Mouse (Mus musculus) B cell, adult 2 months (primary cell): ENCODE measurements at regions not wholly inside any gene's neighbourhood (a gene's known extent, or its start where the extent isn't known, plus 50 kb on each side); places are given as distances from the start of the nearest gene placed in this dataset.
"Not testable (repeated sequence)": the region's sequence is repeated elsewhere in the genome, so short reads cannot be mapped to it uniquely, and the experiment has no call there.

Source experiments
- DNase-seq, 2 experiments: peaks; one replicate each; pipeline ENCODE4 v3.0.0; 2022

DNA sequence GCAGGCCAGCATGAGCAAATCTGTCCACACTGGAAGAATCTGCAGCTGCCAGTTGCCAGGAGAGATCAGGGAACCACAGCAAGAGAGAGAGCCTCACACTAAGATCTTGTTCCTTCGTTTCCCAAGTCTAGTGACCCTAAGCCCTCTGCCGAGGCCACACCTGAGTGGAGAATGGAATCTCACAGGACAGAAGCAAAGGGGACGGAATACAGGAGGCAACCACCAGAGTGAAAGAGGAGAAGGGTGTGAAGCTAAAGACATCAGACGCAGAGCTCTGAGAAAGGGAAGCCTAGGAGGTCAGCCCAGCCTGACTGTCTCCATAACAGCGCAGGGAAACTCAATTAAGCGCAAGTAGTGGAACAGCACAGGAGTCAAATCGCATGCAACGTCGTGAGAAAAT lies 75.0 kb downstream of the Suds3 start:
- no peak for DNase-seq

DNA sequence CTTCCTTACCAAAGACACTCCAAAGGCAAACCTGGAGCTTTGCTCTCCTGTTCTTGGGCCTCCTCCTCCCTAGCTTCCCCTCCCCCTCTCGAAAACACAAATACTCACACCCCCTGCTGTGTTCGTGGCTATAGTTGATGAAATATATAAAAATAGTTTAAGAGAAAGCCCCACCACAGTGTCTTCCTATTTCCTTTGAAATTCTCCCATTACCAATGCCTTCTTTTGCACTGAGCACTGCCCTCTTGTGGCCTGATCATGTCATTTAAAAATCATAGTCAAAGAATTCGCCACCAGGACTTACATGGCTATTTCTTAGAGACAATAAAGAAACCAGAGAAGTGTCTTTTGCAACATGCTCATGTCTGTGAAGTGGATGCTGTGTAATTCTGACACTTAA lies 78.7 kb downstream of the Suds3 start:
- peak; percentile 1 to 2 for DNase-seq

DNA sequence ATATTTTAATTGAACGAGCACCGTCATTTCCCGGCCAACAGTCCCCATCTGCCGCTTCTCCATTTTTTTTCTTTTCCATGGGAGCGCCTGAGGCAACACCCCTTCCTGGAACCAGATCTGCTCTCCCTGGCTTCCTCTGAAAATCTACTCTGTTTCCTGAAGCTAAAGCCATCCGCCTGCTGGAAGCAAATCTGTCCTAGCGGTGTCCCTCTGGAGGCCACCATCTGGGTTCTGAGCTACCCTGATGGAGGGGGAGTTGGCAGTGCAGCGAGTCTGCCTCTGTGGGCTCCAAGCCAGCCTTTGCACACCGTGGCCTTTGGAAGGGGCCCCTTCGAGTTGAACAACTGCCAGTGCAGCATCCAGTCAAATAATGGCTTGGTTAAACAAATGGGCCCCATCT lies 83.8 kb downstream of the Suds3 start:
- no peak for DNase-seq

GRCm38 (mm10) chr5:117025689-117026383 lies 90.1 kb downstream of the Suds3 start:
- no peak for DNase-seq

DNA sequence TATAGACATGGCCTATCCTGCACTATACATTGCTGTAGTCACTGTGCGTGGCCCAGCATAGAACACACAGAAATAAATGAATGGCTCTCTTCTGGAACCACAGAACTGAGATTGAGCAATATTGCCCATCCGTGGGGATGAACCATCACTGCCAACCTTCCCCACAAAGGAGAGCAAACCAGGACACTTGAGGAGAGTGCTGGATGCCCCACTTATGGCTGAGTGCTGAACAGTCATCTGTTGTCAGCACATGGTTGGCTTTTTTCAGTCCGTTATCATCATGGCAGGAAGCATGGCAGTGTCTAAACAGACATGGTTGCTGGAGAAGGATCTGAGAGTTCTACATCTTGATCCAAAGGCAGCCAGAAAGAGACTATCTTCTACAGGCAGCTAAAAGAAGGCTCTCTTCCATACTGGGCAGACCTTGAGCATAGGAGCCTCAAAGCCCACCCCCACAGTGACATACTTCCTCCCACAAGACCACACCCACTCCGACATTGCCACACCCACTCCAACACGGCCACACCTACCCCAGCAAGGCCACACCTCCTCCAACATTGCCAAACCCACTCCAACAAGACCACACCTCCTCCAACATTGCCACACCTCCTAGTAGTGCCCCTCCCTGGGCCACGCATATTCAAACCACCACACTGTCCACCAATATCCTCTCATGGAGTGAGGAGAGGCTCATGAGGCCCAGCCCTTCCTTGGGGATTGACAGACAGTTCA lies 97.3 kb downstream of the Suds3 start:
- no peak for DNase-seq

GRCm38 (mm10) chr5:117011128-117011527 lies 104.8 kb downstream of the Suds3 start:
- DNase-seq: no peak

GRCm38 (mm10) chr5:117000770-117001201 lies 115.1 kb downstream of the Suds3 start:
- DNase-seq: no peak

- no peak for DNase-seq
Observed at GRCm38 (mm10) chr5:116994508-116994907, 121.4 kb downstream of the Suds3 start.

DNA sequence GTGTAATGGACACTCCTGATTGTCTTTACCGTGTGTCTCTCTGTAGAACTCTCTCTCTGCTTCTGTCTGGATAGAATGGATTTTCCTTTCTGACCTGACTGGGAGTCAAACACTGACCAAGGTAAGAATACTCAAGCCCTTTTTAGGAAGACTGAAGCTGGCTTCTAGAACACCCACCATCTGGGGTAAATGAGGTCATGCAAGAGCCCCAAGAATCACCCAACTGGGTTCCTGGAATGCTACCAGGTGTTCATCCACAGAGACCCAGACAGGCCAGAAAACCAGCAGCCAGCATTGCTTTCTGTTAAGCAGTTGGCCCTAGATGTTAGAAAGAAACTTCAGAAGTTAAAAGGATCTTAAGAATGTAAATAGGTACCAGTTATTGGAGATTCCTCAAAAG lies 122.2 kb downstream of the Suds3 start:
- DNase-seq: no peak

GRCm38 (mm10) chr5:116991461-116991860 lies 124.5 kb downstream of the Suds3 start:
- DNase-seq: no peak

DNA sequence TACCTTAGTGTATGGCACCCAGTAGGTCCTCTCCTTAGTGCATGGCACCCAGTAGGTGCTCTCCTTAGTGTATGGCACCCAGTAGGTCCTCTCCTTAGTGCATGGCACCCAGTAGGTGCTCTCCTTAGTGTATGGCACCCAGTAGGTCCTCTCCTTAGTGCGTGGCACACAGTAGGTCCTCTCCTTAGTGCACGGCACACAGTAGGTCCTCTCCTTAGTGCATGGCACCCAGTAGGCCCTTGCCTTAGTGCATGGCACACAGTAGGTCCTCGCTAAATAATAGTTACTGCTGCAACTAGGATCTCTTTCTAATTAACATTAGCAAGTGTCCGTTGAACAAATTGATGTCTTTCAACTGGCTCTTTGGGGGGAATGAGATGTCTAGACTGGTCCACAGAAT lies 144.4 kb downstream of the Suds3 start:
- DNase-seq: not testable (repeated sequence)

DNA sequence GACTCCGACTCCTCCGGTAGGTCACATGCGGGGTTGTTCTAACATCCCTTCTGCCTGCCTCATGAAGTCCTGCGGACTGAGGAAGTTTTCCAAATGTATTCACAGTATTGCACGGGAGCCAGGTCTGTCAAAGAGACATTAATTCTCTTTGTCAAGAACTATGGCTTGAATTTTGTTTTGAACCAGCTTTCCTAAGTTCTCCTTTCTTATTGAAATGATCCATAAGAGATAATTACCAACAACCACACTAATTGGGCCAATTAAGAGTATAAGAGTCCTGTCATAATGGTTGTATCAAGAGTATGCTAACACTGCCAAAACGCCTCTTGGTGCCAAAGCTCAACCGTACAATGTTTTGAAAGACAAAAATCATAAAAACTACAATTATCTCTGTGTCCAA lies 151.7 kb downstream of the Suds3 start:
- no peak for DNase-seq

GRCm38 (mm10) chr5:116963106-116963505 lies 152.8 kb downstream of the Suds3 start:
- DNase-seq: no peak

DNA sequence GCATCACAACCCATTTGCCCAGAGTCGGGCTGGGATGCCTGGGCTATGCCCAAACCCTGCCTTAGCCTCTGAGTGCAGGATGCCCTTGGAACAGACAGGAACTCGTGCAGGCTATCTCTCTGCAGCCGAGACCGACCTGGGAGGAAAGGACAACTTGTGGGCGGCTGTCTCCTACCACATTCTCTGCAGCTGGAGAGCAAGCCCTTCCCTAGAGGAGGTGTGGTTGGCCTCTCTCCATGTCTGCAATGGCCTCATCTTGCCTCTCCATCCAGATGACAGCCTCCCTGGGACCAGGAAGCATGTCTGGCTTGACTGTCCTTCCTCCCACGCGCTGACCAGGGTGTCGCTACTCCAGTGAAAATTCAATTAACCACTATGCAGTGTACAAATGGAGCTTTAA lies 155.9 kb downstream of the Suds3 start:
- no peak for DNase-seq

DNA sequence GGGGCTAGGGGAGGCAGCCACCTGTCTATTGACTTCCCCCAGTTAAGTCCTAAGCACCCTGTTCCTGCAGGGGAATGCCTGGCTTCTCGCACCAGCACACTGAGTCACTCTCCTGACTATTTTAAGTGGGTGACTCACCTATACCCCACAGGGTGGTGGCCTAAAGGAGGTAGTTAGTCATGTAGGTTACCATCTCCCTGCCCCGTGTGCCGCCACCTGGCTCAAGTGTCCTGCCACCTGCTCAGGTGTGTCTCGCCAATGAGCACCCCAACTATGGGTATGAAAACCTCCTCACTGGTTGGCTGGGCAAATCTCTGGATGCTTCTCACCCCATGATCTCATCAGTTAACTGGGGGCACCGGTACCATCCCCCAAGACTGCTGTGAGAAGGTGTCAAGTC lies 157.8 kb downstream of the Suds3 start:
- DNase-seq: no peak

GRCm38 (mm10) chr5:116956572-116956971 lies 159.3 kb downstream of the Suds3 start:
- no peak for DNase-seq

- no peak for DNase-seq
Observed at GRCm38 (mm10) chr5:116950280-116950881, 165.5 kb downstream of the Suds3 start.

DNA sequence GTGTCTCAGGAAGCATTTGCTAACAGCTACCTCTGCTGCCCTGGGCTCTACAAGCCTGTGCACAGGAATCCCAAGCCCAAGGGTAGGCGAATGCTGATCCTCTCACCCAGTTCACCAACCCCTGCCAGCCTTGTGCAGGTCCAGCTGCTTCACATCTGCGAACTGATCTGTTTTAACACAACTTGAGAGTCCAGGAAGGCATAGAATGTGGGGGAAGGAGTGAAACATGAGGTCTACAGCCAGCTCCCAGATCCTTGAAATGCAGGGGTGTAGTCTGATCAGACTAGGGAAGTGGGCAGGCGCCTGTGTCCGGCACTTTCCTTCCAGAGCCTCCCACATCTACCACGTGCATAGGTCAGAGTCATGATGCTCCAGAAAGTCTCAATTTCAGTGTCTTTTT lies 181.3 kb downstream of the Suds3 start:
- no peak for DNase-seq

DNA sequence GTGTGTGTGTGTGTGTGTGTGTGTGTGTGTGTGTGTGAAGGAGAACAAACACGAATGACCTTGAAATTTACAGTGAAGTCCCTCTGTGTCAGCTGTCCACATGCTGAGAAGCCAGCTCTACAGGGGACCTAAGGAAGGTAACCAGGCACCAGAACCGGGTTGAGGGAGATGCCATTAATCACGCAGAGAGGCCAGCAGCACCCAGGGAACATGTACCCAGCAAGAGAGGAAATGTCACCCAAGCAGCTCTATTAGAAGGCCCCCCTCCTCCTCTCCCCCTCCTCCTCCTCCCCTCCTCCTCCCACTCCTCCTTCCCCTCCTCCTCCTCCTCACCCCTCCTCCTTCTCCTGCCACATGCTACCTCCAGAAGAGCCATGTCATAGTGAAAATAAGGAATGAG lies 181.8 kb downstream of the Suds3 start:
- no peak for DNase-seq

DNA sequence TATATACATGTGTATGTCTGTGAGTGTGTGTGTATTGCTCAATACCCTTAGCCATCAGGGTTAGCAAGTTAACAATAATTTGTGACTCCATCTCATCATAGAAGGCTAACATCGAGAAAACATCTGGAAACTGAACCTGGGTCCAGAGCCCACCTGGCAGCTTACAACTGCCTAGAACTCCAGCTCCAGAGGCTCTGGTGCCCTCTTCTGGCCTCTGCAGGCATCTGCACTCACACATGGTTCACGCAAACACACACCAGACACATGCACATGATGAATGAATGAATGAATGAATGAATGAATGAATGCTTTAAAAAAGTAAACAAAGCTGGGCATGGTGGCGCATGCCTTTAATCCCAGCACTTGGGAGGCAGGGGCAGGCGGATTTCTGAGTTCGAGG lies 182.8 kb downstream of the Suds3 start:
- no peak for DNase-seq

DNA sequence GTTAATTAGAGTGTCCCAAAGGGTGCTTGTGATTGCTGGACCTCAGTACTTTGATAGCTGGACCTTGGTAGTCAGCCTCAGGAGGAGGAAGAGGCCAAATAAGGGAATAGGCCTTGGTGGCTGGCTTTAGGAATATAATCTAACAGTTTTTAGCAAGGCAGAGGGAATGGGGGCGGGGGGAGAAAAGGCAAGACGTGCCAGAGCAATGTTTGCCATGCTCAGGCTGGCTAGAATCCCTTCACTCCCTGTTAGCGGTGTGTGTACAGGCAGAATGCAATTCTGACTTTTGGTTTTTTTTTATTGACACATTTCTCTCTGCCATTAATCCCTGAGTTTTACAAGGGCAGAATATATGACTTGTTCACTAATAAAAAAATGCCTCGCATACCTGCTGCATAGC lies 192.2 kb downstream of the Suds3 start:
- DNase-seq: no peak

- DNase-seq: no peak
Observed at GRCm38 (mm10) chr5:116922059-116922671, 193.7 kb downstream of the Suds3 start.

DNA sequence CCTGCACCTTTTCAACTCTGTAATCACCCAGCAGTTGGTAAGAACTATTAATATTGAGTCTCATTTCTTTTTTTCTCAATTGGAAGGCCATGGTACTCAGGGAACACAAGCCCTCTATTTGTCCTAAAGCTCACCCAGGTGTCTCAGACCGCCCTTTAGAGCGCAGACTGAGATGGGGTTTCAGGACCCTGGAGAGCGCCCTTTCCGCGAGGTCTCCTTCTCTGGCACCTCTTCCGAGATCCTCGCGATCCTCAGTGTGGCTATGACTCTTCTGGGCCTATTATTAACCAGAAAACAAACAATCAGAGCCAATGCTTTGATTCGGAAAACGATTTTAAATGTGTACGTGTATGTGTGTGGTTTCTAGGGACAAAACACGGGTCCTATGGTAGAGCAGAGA lies 201.0 kb downstream of the Suds3 start:
- DNase-seq: no peak

GRCm38 (mm10) chr5:116900846-116901245 lies 215.1 kb downstream of the Suds3 start:
- no peak for DNase-seq
